Mouse (Mus musculus) intestine, embryonic 14.5 days (tissue): Measurements from ENCODE around the gene Stx6. TPM values are rescaled to one million over a fixed set of nuclear protein-coding genes. Genes with fewer than 3 reads are reported as not detected.

ENCODE experiments used
- ATAC-seq: fragments of 200-750 bp; cut with Nextera tagmentation; replicated peaks from 2 replicates; pipeline ENCODE4 v1.8.0; 2017; ENCODE audit warnings: low read depth, moderate number of reproducible peaks, moderate TSS enrichment, moderate library complexity; ENCODE audit not compliant: low FRiP score, low TSS enrichment
- DNase-seq: peaks from one replicate; pipeline ENCODE4 v3.0.0-alpha.2; 2018; ENCODE audit warnings: low spot score
- H3K27ac ChIP-seq: fragments of 300-500 bp; sonication (generic); 2 replicates; pipeline ENCODE4 v1.5.1; 2014; ENCODE audit warnings: low read depth, mild to moderate bottlenecking, control low read depth
- H3K27me3 ChIP-seq: fragments of 300-500 bp; sonication (generic); replicated peaks from 2 replicates; pipeline ENCODE4 v1.6.1; 2014; ENCODE audit warnings: low read length, control low read depth; ENCODE audit not compliant: control insufficient read depth, insufficient read depth
- H3K36me3 ChIP-seq: fragments of 300-500 bp; sonication (generic); 2 replicates; pipeline ENCODE4 v1.6.1; 2014; ENCODE audit warnings: low read length, control low read depth; ENCODE audit not compliant: control insufficient read depth, insufficient read depth
- H3K4me1 ChIP-seq: fragments of 300-500 bp; sonication (generic); replicated peaks from 2 replicates; pipeline ENCODE4 v1.6.1; 2014; ENCODE audit warnings: low read length, control low read depth, mixed read lengths; ENCODE audit not compliant: control insufficient read depth, insufficient read depth
- H3K4me2 ChIP-seq: fragments of 300-500 bp; sonication (generic); 2 replicates; pipeline ENCODE4 v1.6.1; 2014; ENCODE audit warnings: low read length
- H3K4me3 ChIP-seq: fragments of 300-500 bp; sonication (generic); 2 replicates; pipeline ENCODE4 v1.5.1; 2014; ENCODE audit warnings: low read depth, low read length, control low read depth, mixed read lengths
- H3K9ac ChIP-seq: fragments of 300-500 bp; sonication (generic); 2 replicates; pipeline ENCODE4 v1.6.1; 2014; ENCODE audit warnings: mild to moderate bottlenecking, low read length
- H3K9me3 ChIP-seq: fragments of 300-500 bp; sonication (generic); 2 replicates; pipeline ENCODE4 v1.6.1; 2016; ENCODE audit warnings: low read length, control low read depth; ENCODE audit not compliant: control insufficient read depth
- WGBS: fragments of 180-500 bp; shearing (Covaris S2); extraction: QIAGEN DNeasy Blood & Tissue Kit; methylation state at CpG from one replicate; pipeline ENCODE4 v1.1.7; 2014; 5-methylcytosine and 5-hydroxymethylcytosine counted together
- polyA plus RNA-seq: library from polyadenylated mRNA; unstranded; fragments of >200 nt; fragmentation: Nextera tagmentation; extraction: Ambion mirVana; gene quantifications from 2 replicates; pipeline ENCODE4 v1.2.1, GENCODE M21; 2014

The Stx6 gene
- polyA plus RNA-seq, 1 experiment from 2014 or later: 69.4 TPM

DNA sequence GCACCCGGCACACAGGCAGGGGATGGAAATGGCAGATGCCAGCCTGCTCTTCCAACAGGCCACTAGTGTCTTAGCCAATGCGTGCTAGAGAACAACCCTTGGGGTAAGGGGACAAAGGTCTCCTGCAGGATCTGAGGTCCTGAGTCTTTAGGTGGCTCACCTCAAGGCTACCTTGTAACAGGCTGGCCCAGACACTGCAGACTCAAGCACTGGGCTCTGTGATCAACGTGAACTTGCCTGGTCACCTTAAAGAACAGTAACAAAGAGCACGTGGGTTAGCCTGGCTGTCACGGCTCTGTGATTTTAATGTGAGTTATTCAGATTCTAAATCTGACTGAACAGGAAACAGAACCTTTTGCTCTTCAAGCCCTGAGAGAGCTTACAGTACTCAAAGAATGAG is 79.6 kb downstream of the Stx6 start:
- no peak overlapping the region for H3K4me3 ChIP-seq
- DNase-seq (no peak), ATAC-seq (no peak)
- H3K36me3 ChIP-seq: peaks cover 6% of the 10 kb centered on the region; the same call in 1 of the 2 replicates
- no peak overlapping the region for H3K27ac ChIP-seq
- peaks cover 43% of the 10 kb centered on the region for H3K4me1 ChIP-seq
- H3K27me3 ChIP-seq: no peaks in the 10 kb centered on the region
- H3K9ac ChIP-seq: no peak overlapping the region
- no peaks in the 10 kb centered on the region for H3K9me3 ChIP-seq
- no peak overlapping the region for H3K4me2 ChIP-seq
- whole genome bisulfite sequencing: 85% methylated on average over 5 of the region's 5 CpGs

DNA sequence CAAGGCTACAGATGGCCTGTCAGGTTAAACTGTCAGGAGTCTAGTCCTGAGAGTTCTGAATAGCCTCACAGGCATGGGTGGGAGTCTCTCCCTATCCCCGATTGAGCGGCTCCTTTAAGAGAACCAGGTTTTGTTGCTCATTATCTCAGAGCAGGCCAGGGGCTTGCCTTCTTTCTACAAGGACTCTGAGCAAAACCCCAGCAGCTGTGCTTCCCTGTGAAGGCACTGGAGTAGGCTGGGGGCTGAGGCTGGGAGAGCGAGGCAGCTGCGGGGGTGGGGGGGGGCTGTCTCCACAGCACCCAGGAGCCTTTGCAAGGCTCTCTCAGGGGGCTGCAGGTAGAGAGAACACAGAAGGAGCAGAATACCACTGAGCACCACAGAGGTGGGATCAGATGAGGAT is 80.7 kb downstream of the Stx6 start:
- H3K9ac ChIP-seq: no peak overlapping the region
- 82% methylated on average over 4 of the region's 4 CpGs for WGBS
- peaks cover 33% of the 10 kb centered on the region for H3K4me1 ChIP-seq
- no peak overlapping the region for H3K4me2 ChIP-seq
- H3K36me3 ChIP-seq: peaks cover 6% of the 10 kb centered on the region; the same call in 1 of the 2 replicates
- no peaks in the 10 kb centered on the region for H3K9me3 ChIP-seq
- ATAC-seq (no peak), DNase-seq (no peak)
- no peak overlapping the region for H3K4me3 ChIP-seq
- H3K27me3 ChIP-seq: no peaks in the 10 kb centered on the region
- no peak overlapping the region for H3K27ac ChIP-seq

DNA sequence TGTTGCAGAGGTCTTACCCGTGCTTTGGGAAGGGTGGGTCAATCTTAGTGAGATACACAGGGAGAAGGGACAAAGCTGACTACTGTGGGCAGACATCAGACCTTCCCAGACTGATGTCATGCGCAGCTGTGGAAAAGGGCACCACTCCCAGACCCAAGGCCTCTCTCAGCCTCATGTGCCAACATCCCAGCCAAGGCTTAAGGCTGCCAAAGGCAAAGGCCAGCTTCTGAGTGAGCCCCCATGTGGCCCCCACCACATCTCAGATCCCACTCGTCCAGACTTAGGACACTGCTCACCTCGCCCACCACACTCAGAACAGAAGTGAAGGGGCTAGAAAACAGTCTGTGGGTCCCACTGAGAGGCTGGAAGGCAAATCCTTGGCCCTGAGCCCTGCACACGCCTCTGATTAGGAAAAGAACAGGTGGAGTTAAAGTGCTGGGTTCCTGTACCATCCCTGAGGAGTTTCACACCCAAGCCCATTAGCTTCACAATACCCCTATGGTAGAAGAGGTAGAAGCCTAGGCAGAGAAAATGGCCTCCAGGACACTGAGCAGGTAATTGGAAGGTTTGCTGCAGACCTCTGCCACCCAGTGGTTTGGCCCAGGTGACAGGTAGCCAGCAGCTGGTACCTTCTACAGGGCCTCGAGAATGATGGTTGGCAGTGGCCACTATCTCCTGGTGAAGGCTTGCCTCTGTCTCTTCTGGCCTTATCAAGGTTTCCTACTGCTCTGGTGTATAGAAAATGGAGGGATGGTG is 81.6 kb downstream of the Stx6 start:
- no peak overlapping the region for H3K4me3 ChIP-seq
- H3K9me3 ChIP-seq: no peaks in the 10 kb centered on the region
- H3K27me3 ChIP-seq: no peaks in the 10 kb centered on the region; the same call in 1 of the 2 replicates
- peaks cover 6% of the 10 kb centered on the region; the same call in 1 of the 2 replicates for H3K36me3 ChIP-seq
- H3K9ac ChIP-seq: no peak overlapping the region
- DNase-seq (no peak), ATAC-seq (no peak)
- H3K4me2 ChIP-seq: no peak overlapping the region
- peaks cover 25% of the 10 kb centered on the region for H3K4me1 ChIP-seq
- WGBS: 89% methylated on average over 6 of the region's 6 CpGs
- no peak overlapping the region for H3K27ac ChIP-seq

DNA sequence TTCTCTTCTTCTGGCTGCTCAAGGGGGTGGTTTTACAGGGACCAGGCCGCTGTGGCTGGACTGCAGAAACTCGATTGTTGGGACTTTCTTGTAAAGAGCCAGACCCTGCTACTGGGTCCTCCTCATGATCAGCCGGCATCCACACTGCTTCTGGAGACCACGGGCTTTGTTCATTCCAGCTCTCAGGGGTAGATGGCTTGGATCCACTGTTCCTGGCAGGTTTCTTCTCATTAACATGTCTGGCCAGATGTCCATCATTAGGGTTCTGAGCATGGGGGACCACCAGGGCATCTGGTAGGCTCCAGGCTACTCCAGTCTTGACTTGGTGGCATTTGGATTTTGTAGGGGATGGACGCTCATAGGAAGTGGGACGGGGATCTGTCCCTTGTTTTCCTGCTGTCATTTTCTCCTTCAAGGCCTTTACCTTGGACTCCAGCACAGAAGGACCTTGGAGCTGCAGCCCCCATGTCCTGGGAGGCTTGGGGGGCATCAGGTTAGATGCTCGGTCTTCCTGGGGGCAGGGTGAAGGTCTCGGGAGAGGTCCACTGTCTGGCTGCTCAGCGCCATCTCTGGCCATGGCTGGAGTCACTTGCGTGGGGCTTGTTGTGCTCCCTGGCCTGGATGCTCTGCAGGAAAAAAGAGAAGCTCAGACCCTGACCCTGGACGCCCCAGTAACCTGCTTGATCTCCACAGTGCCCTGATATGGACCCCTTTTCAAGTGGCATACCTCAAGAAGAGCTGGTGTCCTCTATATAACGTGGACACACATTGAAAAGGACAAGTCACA is 83.4 kb downstream of the Stx6 start:
- H3K4me3 ChIP-seq: no peak overlapping the region
- WGBS: 80% methylated on average over 12 of the region's 12 CpGs
- no peak overlapping the region for H3K4me2 ChIP-seq
- H3K27ac ChIP-seq: no peak overlapping the region
- DNase-seq (no peak), ATAC-seq (no peak)
- peaks cover 6% of the 10 kb centered on the region; the same call in 1 of the 2 replicates for H3K36me3 ChIP-seq
- peaks cover 11% of the 10 kb centered on the region for H3K4me1 ChIP-seq
- no peak overlapping the region for H3K9ac ChIP-seq
- no peaks in the 10 kb centered on the region; the same call in 1 of the 2 replicates for H3K27me3 ChIP-seq
- no peaks in the 10 kb centered on the region for H3K9me3 ChIP-seq

DNA sequence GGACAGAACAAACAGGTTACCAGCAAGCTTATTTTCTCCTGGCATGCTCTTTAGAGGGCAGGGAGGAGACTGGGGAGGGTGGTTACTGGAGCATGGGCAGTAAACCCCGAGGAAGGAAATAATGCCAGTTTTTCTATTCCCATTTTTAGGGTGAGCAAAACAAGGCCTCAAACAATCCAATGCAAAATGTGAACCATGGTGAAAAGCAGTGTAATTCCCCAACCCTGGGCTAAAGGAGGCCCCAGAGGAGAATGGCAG is 83.9 kb downstream of the Stx6 start:
- Histone ChIP-seq H3K9me3 (no peaks in the 10 kb centered on the region), H3K27me3 (no peaks in the 10 kb centered on the region; the same call in 1 of the 2 replicates), H3K9ac (no peak overlapping the region), H3K27ac (no peak overlapping the region), H3K4me1 (peaks cover 6% of the 10 kb centered on the region), H3K4me3 (no peak overlapping the region), H3K4me2 (no peak overlapping the region), H3K36me3 (peaks cover 6% of the 10 kb centered on the region; the same call in 1 of the 2 replicates)
- ATAC-seq (no peak), DNase-seq (no peak)
- WGBS: 65% methylated on average over 1 of the region's 1 CpGs

DNA sequence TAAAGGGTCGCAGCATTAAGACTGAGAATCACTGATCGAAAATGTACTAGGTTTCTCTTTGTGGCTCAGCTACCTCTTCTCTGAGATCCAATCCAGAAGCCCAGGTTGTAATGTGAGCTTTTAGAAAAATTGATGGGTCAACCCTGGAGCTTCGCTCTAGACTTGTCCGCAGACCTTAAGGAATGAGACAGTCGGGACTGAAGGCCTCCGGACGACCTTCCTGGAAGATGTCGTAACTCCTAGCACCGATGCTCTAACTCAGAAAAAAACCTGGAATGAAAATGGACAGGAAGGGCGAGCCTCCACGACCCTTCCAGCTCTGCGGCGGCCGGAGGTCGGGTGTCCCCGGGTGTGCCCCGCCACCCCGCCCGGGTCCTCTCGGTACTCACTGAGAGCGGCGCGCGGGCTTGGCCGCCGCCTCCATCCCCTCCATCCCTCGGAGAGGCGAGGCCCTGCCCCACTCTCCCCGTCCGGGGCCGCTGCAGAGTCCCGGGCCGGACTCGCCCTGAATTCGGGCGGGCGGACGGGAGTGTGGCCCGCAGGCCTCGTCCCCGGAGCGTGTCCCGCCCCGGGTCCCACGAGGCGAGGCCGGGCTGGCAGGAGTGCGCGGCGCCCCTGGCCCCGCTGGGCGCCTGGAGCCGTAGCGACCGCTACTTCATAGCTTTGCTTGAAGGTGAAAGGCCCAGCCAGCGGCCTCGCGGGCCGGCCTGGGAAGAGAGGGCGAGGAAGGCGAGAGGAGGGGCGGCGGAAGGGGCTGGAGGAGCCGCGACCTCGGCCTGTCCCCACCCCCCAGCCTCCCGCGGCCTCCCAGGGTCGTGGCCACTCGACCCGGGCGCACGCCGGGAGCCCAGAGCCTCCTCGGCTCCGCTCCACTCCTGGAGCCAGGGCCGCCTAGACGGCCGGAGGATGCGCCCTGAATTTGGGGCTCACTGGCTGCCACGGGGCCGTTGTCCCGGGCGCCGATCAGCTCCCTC is 85.6 kb downstream of the Stx6 start, which contains the start of gene BC034090:
TSS of gene BC034090 (minus strand) at position 648 of the 974 bp plus-strand sequence.
- DNase-seq: peak; percentile 80
- H3K4me2 ChIP-seq: peak within 1 kb of the TSS; percentile 82
- H3K27me3 ChIP-seq: no peaks in the 10 kb centered on the region; the same call in 1 of the 2 replicates
- peaks cover 4% of the 10 kb centered on the region; the same call in 1 of the 2 replicates for H3K4me1 ChIP-seq
- ATAC-seq: peak; percentile 78
- 2% methylated on average over 76 of the region's 85 CpGs for WGBS
- peaks cover 6% of the 10 kb centered on the region; the same call in 1 of the 2 replicates for H3K36me3 ChIP-seq
- peak within 1 kb of the TSS; percentile 91 for H3K9ac ChIP-seq
- H3K9me3 ChIP-seq: no peaks in the 10 kb centered on the region
- H3K4me3 ChIP-seq: peak within 1 kb of the TSS; percentile 56
- peak within 1 kb of the TSS; percentile 70 for H3K27ac ChIP-seq

DNA sequence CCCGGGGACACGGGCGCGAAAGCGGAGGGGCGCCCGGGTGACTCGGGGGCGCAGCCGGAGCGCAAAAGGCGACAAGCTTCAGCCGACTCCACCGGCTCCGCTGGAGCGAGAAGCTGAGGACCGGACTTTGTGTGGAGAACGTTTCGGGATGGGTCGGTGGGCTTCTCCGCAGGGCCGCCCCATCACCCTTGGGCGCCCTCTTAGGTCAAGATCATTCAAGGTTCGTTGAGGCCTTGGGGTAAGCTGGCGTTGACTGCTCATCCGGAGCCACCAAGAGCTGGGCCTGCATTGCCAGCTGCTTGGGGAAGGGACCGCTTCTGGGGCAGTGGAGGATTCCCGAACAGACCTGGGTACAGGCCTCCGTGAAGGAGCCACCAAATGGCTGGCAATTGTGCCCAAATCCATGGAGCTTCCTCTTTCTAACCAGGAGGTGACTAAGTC is 86.3 kb downstream of the Stx6 start:
- WGBS: 6% methylated on average over 29 of the region's 29 CpGs
- Histone ChIP-seq H3K4me3 (peak overlapping the region; percentile 56), H3K4me2 (peak overlapping the region; percentile 82), H3K36me3 (peaks cover 6% of the 10 kb centered on the region; the same call in 1 of the 2 replicates), H3K27me3 (no peaks in the 10 kb centered on the region; the same call in 1 of the 2 replicates), H3K9me3 (no peaks in the 10 kb centered on the region), H3K4me1 (no peaks in the 10 kb centered on the region; the same call in 1 of the 2 replicates), H3K27ac (peak overlapping the region; percentile 70), H3K9ac (peak overlapping the region; percentile 91)
- DNase-seq (peak; percentile 75), ATAC-seq (peak; percentile 7; the same call in 1 of the 2 replicates)

DNA sequence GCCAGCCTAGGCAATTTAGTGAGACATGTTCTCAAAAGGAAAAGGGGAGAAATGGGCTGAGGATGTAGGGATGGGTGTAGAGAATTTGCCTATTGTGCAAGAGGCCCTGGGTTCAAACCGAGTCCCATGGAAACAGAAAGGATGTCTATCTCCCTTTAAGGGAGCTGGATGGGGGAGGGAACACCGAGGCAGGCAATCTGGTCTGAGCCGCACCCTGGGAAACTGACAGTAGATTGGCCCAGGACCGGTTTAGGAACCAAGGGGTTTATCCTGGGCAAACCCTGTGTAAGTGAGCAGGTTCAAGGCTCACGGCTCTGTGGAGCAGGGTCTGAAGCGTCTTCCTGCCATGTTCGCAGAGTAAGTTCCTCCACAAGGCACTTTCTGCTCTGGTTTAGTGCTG is 87.0 kb downstream of the Stx6 start:
- H3K9me3 ChIP-seq: no peaks in the 10 kb centered on the region
- H3K4me3 ChIP-seq: 0 out of 2 replicates have a peak overlapping the region, but pooled peaks have one; percentile 56
- H3K4me2 ChIP-seq: peak overlapping the region; percentile 82
- no peaks in the 10 kb centered on the region; the same call in 1 of the 2 replicates for H3K4me1 ChIP-seq
- no peak overlapping the region for H3K27ac ChIP-seq
- WGBS: 70% methylated on average over 7 of the region's 7 CpGs
- ATAC-seq (no peak), DNase-seq (no peak)
- H3K36me3 ChIP-seq: peaks cover 4% of the 10 kb centered on the region; the same call in 1 of the 2 replicates
- H3K9ac ChIP-seq: no peak overlapping the region
- no peaks in the 10 kb centered on the region; the same call in 1 of the 2 replicates for H3K27me3 ChIP-seq
